Mouse (Mus musculus) forebrain, embryonic 10.5 days (tissue): ENCODE data around the gene Ccl11. TPM values are rescaled to one million over a fixed set of nuclear protein-coding genes. Genes with fewer than 3 reads are reported as not detected.

Experiments
- DNase-seq: peaks from one replicate; pipeline ENCODE4 v3.0.0-alpha.2; 2017; ENCODE audit warnings: low spot score; ENCODE audit errors: extremely low spot score
- H3K27ac ChIP-seq: fragments of 300-500 bp; sonication (generic); 2 replicates; pipeline ENCODE4 v1.5.1; 2016; ENCODE audit warnings: mild to moderate bottlenecking
- H3K27me3 ChIP-seq: fragments of 300-500 bp; sonication (generic); 2 replicates; pipeline ENCODE4 v1.6.1; 2016; ENCODE audit warnings: mild to moderate bottlenecking; ENCODE audit not compliant: poor library complexity, severe bottlenecking
- H3K36me3 ChIP-seq: fragments of 300-500 bp; sonication (generic); replicated peaks from 2 replicates; pipeline ENCODE4 v1.6.1; 2016; ENCODE audit warnings: mild to moderate bottlenecking, moderate library complexity
- H3K4me1 ChIP-seq: fragments of 300-500 bp; sonication (generic); 2 replicates; pipeline ENCODE4 v1.6.1; 2016
- H3K4me3 ChIP-seq: fragments of 300-500 bp; sonication (generic); 2 replicates; pipeline ENCODE4 v1.5.1; 2016; ENCODE audit warnings: mild to moderate bottlenecking, moderate library complexity
- H3K9me3 ChIP-seq: fragments of 300-500 bp; sonication (generic); 2 replicates; pipeline ENCODE4 v1.6.1; 2016; ENCODE audit warnings: mild to moderate bottlenecking, moderate library complexity
- WGBS: fragments of 180-500 bp; shearing (Covaris S2); methylation state at CpG from one replicate; pipeline ENCODE4 v1.1.7; 2016; 5-methylcytosine and 5-hydroxymethylcytosine counted together
- polyA plus RNA-seq: library from polyadenylated mRNA; unstranded; fragments of >200 nt; fragmentation: Nextera tagmentation; extraction: Ambion mirVana; gene quantifications from 2 replicates; pipeline ENCODE4 v1.2.1, GENCODE M21; 2016

The Ccl11 gene
- polyA plus RNA-seq, 1 experiment from 2014 or later: not detected

- no peaks in the 10 kb centered on the region for H3K9me3 ChIP-seq
- no peak overlapping the region for H3K4me3 ChIP-seq
- DNase-seq: no peak
- 83% methylated on average over 6 of the region's 6 CpGs for WGBS
- H3K36me3 ChIP-seq: no peaks in the 10 kb centered on the region
- H3K4me1 ChIP-seq: no peaks in the 10 kb centered on the region
- no peaks in the 10 kb centered on the region for H3K27me3 ChIP-seq
- H3K27ac ChIP-seq: no peak overlapping the region
These were observed 53.0 kb downstream of the Ccl11 start for GRCm38 (mm10) chr11:82110372-82111248.

Other genes with a start within 250 kb of the Ccl11 start
- not detected in 2 replicates for gene 5530401A14Rik, start 197.2 kb upstream of the Ccl11 start, polyA plus RNA-seq
- gene Asic2, start 89.4 kb upstream of the Ccl11 start, polyA plus RNA-seq: 0.43 and 0.51 TPM in 2 replicates
- gene Ccl2, start 22.3 kb upstream of the Ccl11 start, polyA plus RNA-seq: 0.36 TPM in 1 of 2 replicates, not detected in the other
- not detected in 2 replicates for gene Gm17268, start 19.3 kb upstream of the Ccl11 start, polyA plus RNA-seq
- 0.31 TPM in 1 of 2 replicates, not detected in the other for gene Ccl7, start 12.1 kb upstream of the Ccl11 start, polyA plus RNA-seq
- gene Ccl12, start 44.0 kb downstream of the Ccl11 start, polyA plus RNA-seq: 0.32 and 0.78 TPM in 2 replicates
- not detected in 2 replicates for gene Ccl8, start 57.4 kb downstream of the Ccl11 start, polyA plus RNA-seq
- gene Ccl1, start 247.9 kb downstream of the Ccl11 start, polyA plus RNA-seq: not detected in 2 replicates